Mouse (Mus musculus): ENCODE results near the gene Ebf1. TPM values are rescaled to one million over a fixed set of nuclear protein-coding genes. Genes with fewer than 3 reads are reported as not detected.

Gene Ebf1
- polyA plus RNA-seq, 1 experiment from 2014 or later, result 65.0 TPM

DNA sequence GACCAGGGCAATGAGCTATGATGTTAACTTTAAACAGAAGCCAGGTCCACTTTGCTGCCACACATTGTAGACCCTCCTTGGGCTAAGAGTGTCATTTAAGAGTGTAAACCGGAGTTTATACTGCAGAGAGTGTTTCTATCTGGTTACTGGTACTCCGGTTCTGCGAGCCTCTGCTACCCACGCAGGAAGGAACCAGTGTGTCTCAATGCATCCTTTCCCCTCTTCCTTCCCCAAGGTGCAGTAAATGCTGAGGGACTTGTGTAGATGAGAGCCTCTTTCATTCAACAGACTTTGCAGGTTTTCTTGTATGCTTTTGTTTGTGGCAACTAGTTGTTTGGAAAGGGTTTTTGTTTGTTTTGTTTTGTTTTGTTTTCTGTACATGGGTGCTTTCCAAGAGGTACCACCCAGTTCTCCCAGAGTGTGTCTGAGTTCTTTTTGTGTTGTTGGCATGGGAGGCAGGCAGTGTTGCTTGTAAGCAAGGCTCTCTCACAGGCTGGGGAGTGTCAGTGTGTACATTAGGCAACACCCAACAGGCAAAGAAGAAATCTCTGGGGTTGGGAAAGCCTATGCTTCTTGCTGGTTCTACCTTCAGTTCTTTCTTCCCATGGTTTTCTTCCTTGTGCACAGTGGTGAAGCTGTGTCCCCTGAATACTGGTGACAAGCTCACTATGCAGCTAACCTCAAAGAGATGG, 191.9 kb downstream of the Ebf1 start:
- Histone ChIP-seq H3K9ac (no peak overlapping the region), H3K4me3 (no peak overlapping the region), H3K9me3 (no peaks in the 10 kb centered on the region), H3K27ac (no peak overlapping the region), H3K27me3 (no peaks in the 10 kb centered on the region), H3K4me1 (peaks cover 22% of the 10 kb centered on the region), H3K4me2 (no peak overlapping the region), H3K36me3 (no peaks in the 10 kb centered on the region)
- ATAC-seq (ENCODE audit: insufficient number of reproducible peaks, low FRiP score, low TSS enrichment, low read depth), result no peak
- 72% methylated on average over 4 of the region's 4 CpGs for WGBS

DNA sequence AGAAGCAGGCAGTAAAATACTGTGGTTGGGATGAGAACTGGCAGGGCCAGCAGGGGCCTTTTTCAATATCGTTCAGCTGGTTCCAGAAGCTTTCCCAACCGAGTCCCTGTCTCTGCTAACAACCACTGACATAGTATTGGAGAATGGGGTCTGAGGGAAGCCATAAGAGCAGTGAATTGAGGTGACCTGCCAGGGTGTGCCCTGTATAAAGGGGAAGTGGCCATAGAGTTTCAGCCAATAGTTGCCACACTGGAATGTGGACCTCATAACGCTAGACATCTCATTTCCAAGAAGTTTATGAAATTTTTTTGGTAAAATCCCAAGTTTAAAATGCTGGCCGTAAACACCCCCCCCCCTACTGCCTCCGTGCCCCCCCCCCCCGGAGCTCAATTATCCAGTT, 193.9 kb downstream of the Ebf1 start:
- H3K27ac ChIP-seq, result no peak overlapping the region
- ATAC-seq (ENCODE audit: insufficient number of reproducible peaks, low FRiP score, low TSS enrichment, low read depth), result no peak
- H3K27me3 ChIP-seq, result no peaks in the 10 kb centered on the region
- H3K4me1 ChIP-seq, result peaks cover 28% of the 10 kb centered on the region
- no peaks in the 10 kb centered on the region for H3K9me3 ChIP-seq
- H3K36me3 ChIP-seq, result no peaks in the 10 kb centered on the region
- no peak overlapping the region for H3K4me3 ChIP-seq
- 38% methylated on average over 6 of the region's 6 CpGs for WGBS
- H3K9ac ChIP-seq, result no peak overlapping the region
- H3K4me2 ChIP-seq, result no peak overlapping the region

DNA sequence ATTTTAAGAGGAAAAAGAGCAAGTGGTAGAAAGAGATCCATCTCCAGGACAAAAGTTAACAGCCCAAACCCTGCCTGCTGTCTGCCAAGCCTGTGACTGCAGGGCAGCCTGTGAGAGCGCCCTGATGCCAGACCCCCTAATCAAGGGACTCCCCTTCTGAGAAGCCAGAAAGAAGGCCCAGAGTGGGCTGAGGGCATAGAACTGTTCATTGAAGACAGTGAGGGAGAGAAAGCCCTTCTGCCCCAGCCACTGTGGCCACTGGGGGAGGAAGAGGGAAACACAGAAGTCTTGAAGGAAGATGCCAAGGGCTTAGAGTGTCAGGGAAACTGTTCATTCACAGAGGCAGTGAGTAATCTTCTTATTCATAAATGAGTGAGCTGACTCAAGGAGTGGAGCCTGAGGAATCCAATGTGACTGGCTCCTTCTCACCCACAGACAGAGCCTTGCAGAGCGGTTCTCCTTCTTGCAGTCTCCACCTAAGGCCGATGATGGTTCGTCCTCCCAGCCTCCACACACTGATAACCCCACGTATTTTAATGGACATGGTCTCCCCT, 195.2 kb downstream of the Ebf1 start:
- no peaks in the 10 kb centered on the region for H3K36me3 ChIP-seq
- no peak overlapping the region for H3K4me2 ChIP-seq
- no peak overlapping the region for H3K9ac ChIP-seq
- H3K27me3 ChIP-seq, result no peaks in the 10 kb centered on the region
- no peak overlapping the region for H3K4me3 ChIP-seq
- H3K27ac ChIP-seq, result no peak overlapping the region
- ATAC-seq (ENCODE audit: insufficient number of reproducible peaks, low FRiP score, low TSS enrichment, low read depth), result no peak
- H3K9me3 ChIP-seq, result no peaks in the 10 kb centered on the region
- H3K4me1 ChIP-seq, result peaks cover 22% of the 10 kb centered on the region
- 88% methylated on average over 5 of the region's 5 CpGs for WGBS

DNA sequence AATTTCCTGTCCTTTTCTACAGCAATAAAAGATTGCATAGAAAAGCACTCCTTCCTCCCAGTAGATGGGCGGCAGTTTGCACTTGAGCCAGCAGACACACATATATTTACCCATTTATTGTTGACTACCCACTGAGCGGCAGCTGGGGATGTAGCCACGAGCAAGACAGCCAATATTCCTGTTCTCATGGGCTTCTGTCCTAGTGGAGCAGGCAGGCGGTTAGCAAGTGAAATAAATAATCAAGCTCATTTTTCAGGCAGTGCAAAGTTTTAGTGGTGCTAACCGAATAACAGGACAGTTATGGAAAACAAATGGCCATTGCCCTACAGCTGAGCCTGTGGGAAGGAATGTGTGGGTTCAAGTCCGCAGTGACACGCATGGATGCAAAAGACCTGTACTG, 196.4 kb downstream of the Ebf1 start:
- no peaks in the 10 kb centered on the region for H3K36me3 ChIP-seq
- H3K9me3 ChIP-seq, result no peaks in the 10 kb centered on the region
- H3K4me3 ChIP-seq, result no peak overlapping the region
- WGBS, result 62% methylated on average over 7 of the region's 7 CpGs
- no peak for ATAC-seq (ENCODE audit: insufficient number of reproducible peaks, low FRiP score, low TSS enrichment, low read depth)
- no peak overlapping the region for H3K9ac ChIP-seq
- H3K4me1 ChIP-seq, result peaks cover 22% of the 10 kb centered on the region
- no peaks in the 10 kb centered on the region for H3K27me3 ChIP-seq
- H3K4me2 ChIP-seq, result no peak overlapping the region
- H3K27ac ChIP-seq, result no peak overlapping the region

DNA sequence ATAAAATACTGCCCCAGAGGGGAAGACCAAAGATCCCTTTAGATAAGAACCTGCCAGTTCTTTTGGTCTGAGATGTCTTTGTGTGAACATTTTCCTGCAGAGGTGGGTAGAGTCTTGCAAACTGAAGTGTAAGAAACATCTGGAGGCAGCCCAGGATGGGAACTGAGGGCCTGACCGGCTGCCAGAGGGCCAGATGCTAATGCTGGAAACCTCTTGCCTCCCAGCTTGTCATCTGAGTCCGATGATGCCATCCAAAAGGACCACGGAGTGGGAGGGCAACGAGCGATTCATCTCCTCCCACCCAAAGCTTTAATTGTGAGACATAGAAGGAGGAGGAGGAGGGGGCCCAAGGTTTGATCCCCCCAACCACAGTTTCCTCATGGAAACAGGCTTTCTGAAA, 197.7 kb downstream of the Ebf1 start:
- Histone ChIP-seq H3K4me3 (no peak overlapping the region), H3K4me1 (peaks cover 25% of the 10 kb centered on the region), H3K4me2 (no peak overlapping the region), H3K27me3 (no peaks in the 10 kb centered on the region), H3K9ac (no peak overlapping the region), H3K27ac (no peak overlapping the region), H3K9me3 (no peaks in the 10 kb centered on the region), H3K36me3 (no peaks in the 10 kb centered on the region)
- ATAC-seq (ENCODE audit: insufficient number of reproducible peaks, low FRiP score, low TSS enrichment, low read depth), result no peak
- WGBS, result 50% methylated on average over 5 of the region's 5 CpGs

DNA sequence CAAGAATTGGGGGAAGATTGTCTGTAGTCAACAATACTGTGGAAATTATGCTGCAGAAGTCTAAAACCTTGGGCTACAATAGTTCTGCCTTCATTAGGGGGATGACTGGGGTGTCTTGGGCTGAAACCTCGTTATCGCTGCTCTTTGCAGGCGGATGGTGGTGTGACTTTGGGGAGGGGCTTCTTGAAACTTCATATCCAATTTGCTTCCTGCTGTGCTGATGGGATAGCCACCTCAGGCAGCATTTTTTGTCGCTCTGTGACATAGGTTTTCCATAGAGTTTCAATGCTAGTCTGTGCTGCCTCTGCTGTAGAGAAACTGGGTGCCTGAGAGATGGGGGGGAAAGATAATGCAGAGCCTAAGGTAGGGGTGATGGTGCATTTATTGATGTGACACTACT, 198.9 kb downstream of the Ebf1 start:
- no peak for ATAC-seq (ENCODE audit: insufficient number of reproducible peaks, low FRiP score, low TSS enrichment, low read depth)
- Histone ChIP-seq H3K36me3 (no peaks in the 10 kb centered on the region), H3K27ac (no peak overlapping the region), H3K4me2 (no peak overlapping the region), H3K4me1 (peaks cover 25% of the 10 kb centered on the region), H3K9ac (no peak overlapping the region), H3K4me3 (no peak overlapping the region), H3K27me3 (no peaks in the 10 kb centered on the region), H3K9me3 (no peaks in the 10 kb centered on the region)
- 74% methylated on average over 4 of the region's 4 CpGs for WGBS

DNA sequence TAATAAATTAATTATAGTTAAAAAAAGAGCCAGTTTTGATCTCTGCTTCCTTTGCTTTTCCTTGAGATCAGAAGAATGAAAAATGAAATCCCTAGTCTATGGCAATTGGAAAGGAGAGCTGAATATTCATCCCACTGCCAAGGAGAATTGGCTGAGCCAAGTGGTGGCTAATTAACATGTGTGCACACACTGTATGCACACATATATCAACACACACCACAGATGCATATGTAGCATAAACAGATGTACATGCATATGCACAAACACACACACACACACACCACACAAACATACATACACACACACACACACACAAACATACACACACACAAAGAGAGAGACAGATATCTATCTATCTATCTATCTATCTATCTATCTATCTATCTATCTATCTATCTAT, 205.2 kb downstream of the Ebf1 start:
- Histone ChIP-seq H3K36me3 (no peaks in the 10 kb centered on the region), H3K4me2 (no peak overlapping the region), H3K9me3 (no peaks in the 10 kb centered on the region), H3K4me1 (peaks cover 6% of the 10 kb centered on the region; the same call in 1 of the 2 replicates), H3K4me3 (no peak overlapping the region), H3K9ac (no peak overlapping the region), H3K27me3 (no peaks in the 10 kb centered on the region), H3K27ac (no peak overlapping the region)
- no peak for ATAC-seq (ENCODE audit: insufficient number of reproducible peaks, low FRiP score, low TSS enrichment, low read depth)

DNA sequence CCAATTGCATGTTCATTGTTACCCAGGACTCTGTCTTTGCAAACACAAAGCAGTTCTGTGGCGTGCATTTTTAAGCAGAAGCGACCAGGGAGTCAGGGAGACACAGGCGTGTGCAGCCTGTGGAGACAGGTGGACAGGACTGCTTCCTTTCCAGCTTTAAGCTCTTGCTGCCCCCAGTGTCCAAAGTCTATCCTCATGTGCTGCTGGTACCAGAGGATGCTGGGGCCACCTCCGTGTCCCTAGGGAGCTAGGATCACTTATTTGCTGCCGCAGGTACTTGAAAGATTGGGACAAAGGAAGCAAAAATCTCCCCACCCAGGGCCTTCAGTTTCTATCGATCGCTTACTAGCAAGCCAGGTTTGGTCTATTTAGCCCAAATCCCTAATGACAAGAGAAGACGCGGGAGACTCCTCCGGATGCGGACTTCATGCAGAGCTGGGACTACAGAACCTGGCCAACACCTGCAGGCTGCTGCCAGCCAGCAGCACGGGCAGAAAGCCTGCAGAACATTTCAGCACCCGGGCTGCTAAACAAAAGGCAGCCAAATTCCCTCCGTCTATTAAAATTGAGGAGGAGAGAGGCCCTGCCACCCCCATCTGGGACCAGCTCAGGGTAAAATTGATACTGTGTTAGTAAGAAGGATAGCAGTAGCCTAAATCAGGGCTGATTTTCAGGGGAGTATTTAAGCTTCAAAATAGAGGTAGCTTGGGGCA, 215.3 kb downstream of the Ebf1 start:
- H3K4me3 ChIP-seq, result no peak overlapping the region
- no peaks in the 10 kb centered on the region for H3K36me3 ChIP-seq
- H3K4me2 ChIP-seq, result no peak overlapping the region
- H3K27me3 ChIP-seq, result peaks cover 8% of the 10 kb centered on the region; the same call in 1 of the 2 replicates
- WGBS, result 24% methylated on average over 14 of the region's 14 CpGs
- peaks cover 14% of the 10 kb centered on the region for H3K4me1 ChIP-seq
- no peaks in the 10 kb centered on the region for H3K9me3 ChIP-seq
- no peak overlapping the region for H3K27ac ChIP-seq
- no peak for ATAC-seq (ENCODE audit: insufficient number of reproducible peaks, low FRiP score, low TSS enrichment, low read depth)
- H3K9ac ChIP-seq, result no peak overlapping the region

DNA sequence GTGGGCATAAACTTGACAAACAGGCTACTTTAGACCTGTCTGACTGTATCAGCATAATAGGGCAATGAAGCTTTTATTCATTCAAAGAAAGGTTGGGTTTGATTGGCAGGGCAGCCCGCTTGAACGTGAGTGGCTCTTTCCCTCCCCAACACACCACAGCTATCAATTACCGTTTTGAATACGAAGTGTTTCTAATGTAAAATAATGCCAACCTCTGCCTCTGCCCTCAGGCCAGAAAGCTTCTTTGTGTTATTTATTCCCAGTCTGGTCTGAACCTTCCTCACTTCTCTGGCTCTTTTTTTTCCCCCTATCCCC, 215.8 kb downstream of the Ebf1 start:
- H3K9me3 ChIP-seq, result no peaks in the 10 kb centered on the region
- peaks cover 8% of the 10 kb centered on the region; the same call in 1 of the 2 replicates for H3K27me3 ChIP-seq
- ATAC-seq (ENCODE audit: insufficient number of reproducible peaks, low FRiP score, low TSS enrichment, low read depth), result no peak
- H3K4me3 ChIP-seq, result no peak overlapping the region
- H3K27ac ChIP-seq, result no peak overlapping the region
- WGBS, result 15% methylated on average over 4 of the region's 4 CpGs
- H3K4me2 ChIP-seq, result no peak overlapping the region
- H3K9ac ChIP-seq, result no peak overlapping the region
- peaks cover 14% of the 10 kb centered on the region for H3K4me1 ChIP-seq
- no peaks in the 10 kb centered on the region for H3K36me3 ChIP-seq

DNA sequence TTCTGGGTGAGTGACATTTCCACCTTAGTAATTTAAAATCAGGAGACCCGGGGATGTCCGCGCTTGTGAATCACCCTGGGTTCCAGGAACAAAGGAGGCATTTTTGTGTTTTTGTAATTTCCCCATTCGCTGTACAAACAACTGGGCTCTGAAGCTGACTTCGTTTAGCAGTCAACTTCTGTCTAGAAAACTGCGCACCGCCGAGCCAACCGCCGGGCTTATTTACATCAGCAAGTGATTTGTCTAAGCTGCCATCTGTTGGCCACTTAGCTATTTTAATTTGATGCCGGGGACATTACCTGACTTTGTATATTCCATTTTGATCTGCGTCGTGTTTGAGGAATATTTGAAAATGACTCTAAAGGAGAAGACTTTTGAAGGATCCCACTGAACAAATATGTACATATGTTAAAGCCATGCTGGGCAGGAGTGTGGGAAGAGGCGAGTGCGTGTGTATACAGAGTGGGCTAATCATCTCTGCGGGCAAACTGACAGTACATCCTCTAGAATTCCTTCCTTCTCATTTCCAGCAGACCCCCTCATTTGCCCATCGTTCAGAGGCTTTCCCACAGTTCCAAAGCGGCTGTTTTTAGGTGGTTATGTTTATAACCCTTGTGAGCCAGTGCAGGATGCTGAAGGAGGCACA, 216.4 kb downstream of the Ebf1 start:
- H3K9ac ChIP-seq, result no peak overlapping the region
- no peaks in the 10 kb centered on the region for H3K9me3 ChIP-seq
- no peak overlapping the region for H3K27ac ChIP-seq
- peaks cover 14% of the 10 kb centered on the region for H3K4me1 ChIP-seq
- H3K27me3 ChIP-seq, result peaks cover 8% of the 10 kb centered on the region; the same call in 1 of the 2 replicates
- H3K4me2 ChIP-seq, result no peak overlapping the region
- H3K4me3 ChIP-seq, result no peak overlapping the region
- H3K36me3 ChIP-seq, result no peaks in the 10 kb centered on the region
- WGBS, result 40% methylated on average over 18 of the region's 18 CpGs
- ATAC-seq (ENCODE audit: insufficient number of reproducible peaks, low FRiP score, low TSS enrichment, low read depth), result no peak

DNA sequence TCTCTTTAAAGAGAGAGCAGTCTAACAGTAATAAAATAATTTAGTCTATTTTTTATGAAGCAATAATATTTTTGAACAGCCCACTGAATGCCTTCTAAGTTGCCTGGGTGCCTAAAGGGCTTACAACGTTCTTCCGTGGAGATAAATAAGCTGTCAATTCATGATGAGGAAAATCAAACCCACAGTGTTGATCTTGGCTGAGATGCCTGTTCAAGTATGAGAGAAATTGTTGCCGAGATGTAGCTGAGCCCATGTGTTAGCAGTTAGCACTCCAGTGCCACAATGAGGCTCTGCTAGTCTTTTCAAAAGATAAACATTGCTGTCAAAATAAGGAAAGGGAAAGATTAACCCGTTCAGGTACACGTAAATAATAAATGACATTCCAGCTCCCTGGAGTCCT, 218.0 kb downstream of the Ebf1 start:
- peaks cover 14% of the 10 kb centered on the region for H3K4me1 ChIP-seq
- H3K9me3 ChIP-seq, result no peaks in the 10 kb centered on the region
- WGBS, result 38% methylated on average over 5 of the region's 5 CpGs

DNA sequence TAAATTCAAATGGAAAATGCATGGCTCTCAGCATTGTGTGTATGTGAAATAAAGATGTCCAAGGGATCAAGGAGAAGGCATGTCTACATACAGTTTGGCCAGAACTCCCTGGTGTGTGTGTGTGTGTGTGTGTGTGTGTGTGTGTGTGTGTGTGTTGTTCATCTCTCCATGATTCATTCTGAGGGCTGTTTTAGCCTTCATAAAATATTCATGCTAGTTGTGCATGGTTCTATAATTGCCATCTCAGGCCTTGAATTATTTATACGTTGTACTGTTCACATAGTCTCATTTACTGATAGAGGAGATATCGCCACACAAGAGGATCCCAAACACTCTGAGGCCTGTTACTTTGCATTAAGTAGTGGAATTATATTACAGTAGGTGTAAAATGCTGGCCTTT, 220.5 kb downstream of the Ebf1 start:
- Histone ChIP-seq H3K4me3 (no peak overlapping the region), H3K9me3 (no peaks in the 10 kb centered on the region), H3K4me1 (peaks cover 17% of the 10 kb centered on the region), H3K36me3 (no peaks in the 10 kb centered on the region), H3K27ac (no peak overlapping the region), H3K27me3 (peaks cover 3% of the 10 kb centered on the region; the same call in 1 of the 2 replicates), H3K9ac (no peak overlapping the region), H3K4me2 (no peak overlapping the region)
- WGBS, result 77% methylated on average over 2 of the region's 2 CpGs
- ATAC-seq (ENCODE audit: insufficient number of reproducible peaks, low FRiP score, low TSS enrichment, low read depth), result no peak

More for the DNA sequence above, 218.0 kb downstream of the Ebf1 start:
- H3K27me3 ChIP-seq, result peaks cover 8% of the 10 kb centered on the region; the same call in 1 of the 2 replicates
- no peak overlapping the region for H3K9ac ChIP-seq
- H3K4me3 ChIP-seq, result no peak overlapping the region
- H3K36me3 ChIP-seq, result no peaks in the 10 kb centered on the region
- H3K27ac ChIP-seq, result no peak overlapping the region
- no peak for ATAC-seq (ENCODE audit: insufficient number of reproducible peaks, low FRiP score, low TSS enrichment, low read depth)
- H3K4me2 ChIP-seq, result no peak overlapping the region
